Mouse (Mus musculus) neural tube, embryonic 10.5 days (tissue): ENCODE measurements around the gene Taf8.
A peak's percentile ranks its signal among the peaks of the same experiment; 100 is the strongest.

ENCODE experiments used
- DNase-seq: peaks from one replicate; pipeline ENCODE4 v3.0.0-alpha.2; 2017; ENCODE audit warnings: low spot score; ENCODE audit errors: extremely low spot score

Gene Taf8

GRCm38 (mm10) chr17:47501946-47502706 lies at the start of gene Taf8:
Gene Taf8, minus strand, starts transcription at chr17:47502292.
- DNase-seq = peak; percentile 98

GRCm38 (mm10) chr17:47551049-47551448 lies 49.0 kb upstream of the Taf8 start:
- no peak for DNase-seq

GRCm38 (mm10) chr17:47545861-47546331 lies 43.8 kb upstream of the Taf8 start:
- DNase-seq = no peak

- no peak for DNase-seq
Observed at GRCm38 (mm10) chr17:47545154-47545553, 43.1 kb upstream of the Taf8 start.

- no peak for DNase-seq
Observed at GRCm38 (mm10) chr17:47543051-47543650, 41.1 kb upstream of the Taf8 start.

- no peak for DNase-seq
Observed at GRCm38 (mm10) chr17:47542061-47542460, 40.0 kb upstream of the Taf8 start.

- no peak for DNase-seq
Observed at GRCm38 (mm10) chr17:47539128-47539527, 37.0 kb upstream of the Taf8 start.

GRCm38 (mm10) chr17:47538049-47538448 lies 36.0 kb upstream of the Taf8 start:
- DNase-seq = no peak

- no peak for DNase-seq
Observed at GRCm38 (mm10) chr17:47535812-47536236, 33.7 kb upstream of the Taf8 start.

GRCm38 (mm10) chr17:47533691-47534090 lies 31.6 kb upstream of the Taf8 start:
- no peak for DNase-seq

- no peak for DNase-seq
Observed at GRCm38 (mm10) chr17:47532364-47532763, 30.3 kb upstream of the Taf8 start.

GRCm38 (mm10) chr17:47531387-47531818 lies 29.3 kb upstream of the Taf8 start:
- DNase-seq = no peak

GRCm38 (mm10) chr17:47529595-47529994 lies 27.5 kb upstream of the Taf8 start:
- DNase-seq = no peak

GRCm38 (mm10) chr17:47528919-47529318 lies 26.8 kb upstream of the Taf8 start:
- no peak for DNase-seq

- DNase-seq = no peak
Observed at GRCm38 (mm10) chr17:47527581-47528300, 25.6 kb upstream of the Taf8 start.

- DNase-seq = no peak
Observed at GRCm38 (mm10) chr17:47526856-47527520, 24.9 kb upstream of the Taf8 start.

- no peak for DNase-seq
Observed at GRCm38 (mm10) chr17:47524991-47525390, 22.9 kb upstream of the Taf8 start.

- no peak for DNase-seq
Observed at GRCm38 (mm10) chr17:47524055-47524454, 22.0 kb upstream of the Taf8 start.

- DNase-seq = no peak
Observed at GRCm38 (mm10) chr17:47523211-47523682, 21.2 kb upstream of the Taf8 start.

- no peak for DNase-seq
Observed at GRCm38 (mm10) chr17:47522536-47522935, 20.4 kb upstream of the Taf8 start.

GRCm38 (mm10) chr17:47521551-47522258 lies 19.6 kb upstream of the Taf8 start:
- DNase-seq = peak; percentile 71
